Mouse (Mus musculus) thymus, postnatal 36 days (tissue): ENCODE measurements around the gene Ddx60.

Experiments used
- DNase-seq, 2 experiments: peaks; one replicate each; pipeline ENCODE4 v3.0.0; 2022; ENCODE audit warnings: mixed read lengths in 2 of 2

Gene Ddx60

DNA sequence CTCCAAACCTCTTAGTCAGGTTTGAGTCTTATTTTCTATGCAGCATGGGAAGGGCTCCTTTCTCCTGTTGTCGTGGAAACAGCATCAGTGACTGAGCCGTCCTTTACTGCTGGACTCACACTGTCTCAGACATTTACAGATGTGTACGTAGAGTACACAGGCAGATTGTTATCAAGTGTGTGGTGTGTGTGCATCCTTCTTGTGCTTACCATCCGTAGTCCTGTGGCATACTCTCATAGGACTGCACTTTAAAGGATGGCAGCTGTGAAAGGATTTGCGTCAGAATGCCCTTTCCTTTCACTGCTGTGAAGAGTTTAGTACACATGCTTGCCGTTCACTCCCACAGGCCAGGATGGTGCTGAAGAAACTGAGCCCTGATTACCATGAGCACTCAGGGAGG, 61.6 kb downstream of the Ddx60 start:
- no peak for DNase-seq

DNA sequence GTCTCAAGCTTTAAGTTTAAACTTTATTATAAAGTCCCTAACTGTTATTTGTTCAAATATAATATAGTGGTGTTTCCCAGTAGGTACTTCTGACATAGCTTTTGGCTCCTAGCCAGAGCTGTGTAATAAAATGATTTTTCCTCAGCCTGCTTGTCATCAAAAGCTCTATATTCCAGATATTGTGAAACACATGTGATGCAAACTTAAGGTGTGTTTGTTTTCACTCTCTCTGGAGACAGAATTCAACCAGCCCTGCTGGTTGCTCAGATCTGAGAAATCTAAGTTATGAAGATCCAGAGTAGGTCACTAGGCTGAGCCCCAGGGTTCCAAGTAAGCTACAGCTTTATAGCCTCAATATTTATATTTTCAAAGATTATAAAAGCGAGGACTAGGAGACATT, 64.9 kb downstream of the Ddx60 start:
- no peak for DNase-seq

DNA sequence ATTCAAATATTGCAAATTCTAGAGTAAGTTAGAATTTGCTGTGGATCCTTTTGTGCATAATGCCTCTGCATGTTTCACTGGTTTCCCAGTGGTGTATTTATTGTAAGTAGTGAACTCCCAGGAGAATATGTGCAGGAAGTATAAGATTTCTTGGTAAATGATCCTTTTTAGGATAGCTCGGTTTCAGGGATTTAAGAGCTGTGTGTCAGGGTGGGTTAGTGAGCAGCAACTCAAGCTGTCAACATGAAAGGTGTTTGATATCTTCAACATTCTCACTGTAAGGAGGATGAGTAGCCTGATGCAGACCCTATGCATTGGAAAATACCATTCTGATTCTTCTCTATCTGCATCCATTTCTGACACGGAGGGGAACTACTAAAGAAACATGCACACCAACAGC, 69.2 kb downstream of the Ddx60 start:
- DNase-seq = no peak

DNA sequence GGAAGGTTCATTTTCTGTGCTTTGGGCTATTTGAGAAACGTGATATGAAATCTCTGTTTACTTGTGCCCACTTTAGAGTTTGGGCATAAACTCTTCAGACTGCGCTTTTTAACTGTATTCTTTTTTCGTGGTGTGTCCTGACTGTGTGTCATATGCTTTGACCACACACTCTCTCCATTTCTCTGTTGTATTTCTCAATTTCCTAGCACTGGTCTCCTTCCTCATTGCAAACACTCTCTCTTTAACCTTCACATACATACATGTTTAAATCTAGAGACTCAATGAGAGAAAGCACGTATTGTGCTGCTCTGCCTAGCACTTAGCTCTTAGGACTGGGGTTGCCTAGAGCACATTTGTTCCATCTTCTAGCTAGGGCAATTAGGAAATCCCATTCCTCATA, 86.3 kb downstream of the Ddx60 start:
- DNase-seq = no peak

DNA sequence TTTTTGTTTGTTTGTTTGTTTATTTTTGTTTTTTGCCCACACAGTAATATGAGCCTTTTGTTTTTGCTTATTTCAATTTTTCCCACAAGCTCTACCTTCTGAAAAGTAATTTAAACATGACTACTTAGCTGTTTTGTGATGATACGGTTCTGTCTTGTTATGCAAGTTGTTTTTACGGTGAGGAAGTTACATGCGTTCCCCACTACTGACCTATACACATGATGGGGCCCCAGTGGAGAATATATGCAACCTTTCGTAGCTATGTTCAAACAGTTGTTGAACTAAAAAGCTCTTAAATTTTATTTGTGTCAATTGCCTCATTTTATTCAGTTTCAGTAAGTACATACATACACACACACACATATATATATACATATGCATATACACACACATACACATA, 86.7 kb downstream of the Ddx60 start:
- no peak for DNase-seq

DNA sequence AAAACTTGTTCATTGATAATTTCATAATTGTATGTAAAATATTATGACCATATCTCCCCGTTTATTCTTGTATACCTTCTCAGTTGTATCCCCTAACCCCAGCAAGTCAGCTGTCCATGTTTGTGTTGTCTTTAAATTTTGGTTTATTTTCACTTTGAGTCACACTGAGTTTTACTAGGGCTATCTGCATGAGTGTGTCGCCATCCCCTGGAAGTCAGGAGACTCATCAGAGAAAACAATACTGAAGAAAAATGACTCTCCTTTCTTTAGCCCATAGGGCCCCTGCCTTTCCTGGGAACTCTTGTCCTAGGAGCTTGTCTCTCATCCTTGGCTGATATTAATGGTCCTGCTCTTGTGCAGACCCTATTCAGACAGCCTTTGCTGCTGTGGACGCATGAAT, 106.5 kb downstream of the Ddx60 start:
- no peak for DNase-seq

DNA sequence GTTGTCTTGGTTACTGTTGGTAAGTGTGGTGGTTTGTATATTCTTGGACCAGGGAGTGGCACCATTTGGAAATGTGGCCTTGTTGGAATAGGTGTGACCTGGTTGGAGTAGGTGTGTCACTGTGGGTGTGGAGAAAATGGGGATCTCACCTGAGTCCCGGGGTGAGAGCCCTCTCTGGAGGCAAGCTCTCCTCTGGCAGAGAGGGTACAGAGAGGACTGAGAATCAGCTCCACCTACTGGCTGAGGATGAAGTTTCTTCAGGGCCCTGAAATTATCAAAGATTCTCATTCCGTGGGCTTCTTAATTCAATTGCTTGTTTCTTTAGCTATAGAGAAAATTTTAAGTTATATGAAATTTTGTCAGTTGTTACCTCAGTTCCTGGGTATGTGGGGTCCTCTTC, 118.9 kb downstream of the Ddx60 start:
- no peak for DNase-seq

DNA sequence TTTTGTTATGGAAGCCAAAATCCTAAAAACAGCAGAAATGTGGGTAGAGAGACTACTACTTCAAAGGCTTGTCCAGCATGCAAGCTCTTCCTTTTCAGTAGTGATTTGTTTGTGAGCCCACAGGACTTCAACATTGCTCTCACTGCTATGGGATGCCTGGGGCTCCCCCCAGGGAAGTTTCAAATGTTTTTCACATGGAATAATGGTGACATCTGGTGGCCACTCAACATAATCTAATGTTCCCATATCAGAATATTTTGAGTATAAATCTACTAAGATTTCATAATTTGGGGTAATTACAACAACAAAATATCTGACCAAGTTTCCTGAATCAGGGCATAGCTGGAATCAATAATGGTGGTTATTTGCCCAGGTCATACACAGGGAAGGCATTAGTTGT, 132.5 kb downstream of the Ddx60 start:
- no peak for DNase-seq

DNA sequence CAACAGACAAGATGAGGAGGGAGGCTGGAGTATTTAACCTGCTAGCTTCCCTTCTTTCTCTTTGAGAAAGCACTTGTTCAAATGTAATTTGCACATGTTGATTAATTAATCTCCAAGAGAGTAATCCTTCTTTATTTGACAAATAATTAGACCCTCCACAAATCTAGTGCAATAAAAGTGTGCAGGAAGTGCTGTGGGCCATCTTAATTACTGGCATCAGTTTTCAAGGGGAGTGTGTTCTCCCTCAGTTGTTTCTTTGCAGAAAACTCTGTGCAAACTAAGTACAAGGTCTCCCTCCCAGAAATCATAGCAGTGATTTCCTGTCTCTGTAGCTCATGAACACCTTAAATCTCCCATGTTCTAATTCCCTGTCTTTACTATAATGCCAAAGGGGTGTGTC, 140.4 kb downstream of the Ddx60 start:
- no peak for DNase-seq

DNA sequence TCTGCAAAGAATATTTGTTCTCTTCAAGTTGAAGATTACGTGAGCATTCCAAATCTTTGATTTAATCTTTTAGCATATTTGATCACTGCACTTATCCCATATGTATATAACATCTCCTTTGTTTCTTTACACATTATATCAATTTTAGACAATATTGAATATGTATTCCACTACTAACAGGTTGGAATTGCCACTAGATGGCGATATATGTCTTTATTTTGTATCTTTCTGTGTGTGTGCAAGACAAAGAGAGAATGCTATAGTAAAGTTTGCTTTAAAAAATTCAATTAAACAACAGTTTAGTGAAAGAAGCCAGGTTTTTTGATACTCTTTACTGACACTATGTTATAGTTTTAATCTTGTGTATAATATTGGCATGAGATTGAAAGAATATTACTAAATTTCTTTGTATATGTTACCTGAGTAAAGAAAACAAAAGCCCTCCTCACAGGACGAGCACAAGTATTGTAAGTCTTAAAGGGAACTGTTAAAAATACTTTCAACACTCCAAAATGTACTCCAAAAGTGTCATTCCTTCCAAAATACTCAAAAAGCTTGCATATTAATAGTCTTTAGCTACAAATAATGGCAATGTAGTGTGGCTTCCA, 152.4 kb downstream of the Ddx60 start:
- DNase-seq = no peak

DNA sequence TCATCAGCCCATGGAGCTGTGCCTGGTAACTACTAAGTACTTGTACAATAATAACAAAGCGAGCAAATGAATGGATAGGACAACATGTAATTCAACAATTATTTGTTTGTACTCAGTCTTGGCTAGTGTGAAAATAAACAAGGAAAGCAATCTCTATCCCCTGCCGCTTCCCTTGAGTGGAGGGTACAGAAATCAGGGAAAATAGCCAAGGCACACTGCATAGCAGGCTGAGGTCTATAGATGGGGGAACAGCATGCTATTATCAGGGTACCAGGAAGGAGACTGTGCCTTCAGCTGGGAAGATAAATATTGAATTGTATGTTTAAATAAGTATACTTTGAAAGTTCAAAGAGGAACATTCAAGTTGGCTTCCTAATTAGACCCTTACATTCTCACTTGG, 153.9 kb downstream of the Ddx60 start:
- no peak for DNase-seq
